ENCODE assay signal across 8 mouse cellular contexts in the genomic region with DNA sequence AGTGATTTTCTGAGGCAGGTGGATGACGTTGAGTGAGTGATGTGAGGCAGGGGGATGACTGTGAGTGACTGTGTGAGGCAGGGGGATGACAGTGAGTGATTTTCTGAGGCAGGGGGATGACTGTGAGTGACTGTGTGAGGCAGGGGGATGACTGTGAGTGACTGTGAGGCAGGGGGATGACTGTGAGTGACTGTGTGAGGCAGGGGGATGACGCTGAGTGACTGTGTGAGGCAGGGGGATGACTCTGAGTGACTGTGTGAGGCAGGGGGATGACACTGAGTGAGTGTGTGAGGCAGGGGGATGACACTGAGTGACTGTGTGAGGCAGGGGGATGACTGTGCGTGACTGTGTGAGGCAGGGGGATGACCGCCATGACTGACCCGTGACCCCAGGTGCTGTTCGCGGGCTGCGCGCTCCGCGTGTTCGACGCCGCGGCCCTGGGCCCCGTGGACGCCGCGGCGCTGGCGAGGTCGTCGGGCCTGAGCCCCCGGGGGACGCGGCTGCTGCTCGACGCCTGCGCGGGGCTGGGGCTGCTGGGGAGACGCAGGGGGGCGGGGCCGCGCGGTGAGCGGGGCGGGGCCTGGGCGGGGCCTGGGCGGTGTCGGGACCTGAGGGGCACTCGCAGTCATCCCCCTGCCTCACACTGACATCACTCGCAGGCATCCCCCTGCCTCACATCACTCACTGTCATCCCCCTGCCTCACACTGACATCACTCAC. TPM values are rescaled to one million over a fixed set of nuclear protein-coding genes. Genes with fewer than 3 reads are reported as not detected.
A peak's percentile ranks its signal among the peaks of the same experiment; 100 is the strongest.
DNase-seq lines count a peak whose midpoint lies in the region; ATAC-seq and TF ChIP-seq lines count a peak whose summit lies in the region.

No protein-coding gene starts in this region.

- intact Hi-C loops in left cerebral cortex, adult 2 months (cut with DNase I): no loop called here

- no peak overlapping the region for H3K9ac ChIP-seq in lung, postnatal 0 days (replicated peaks; ENCODE audit: low read depth)
- H3K9ac ChIP-seq in hindbrain, embryonic 14.5 days: no peak overlapping the region

- no peak for TF ChIP-seq POLR2A in lung, adult 2 months (IDR thresholded peaks at IDR 0.05; ENCODE audit: borderline replicate concordance, extremely low read depth, low read depth, low read length)

- H3K36me3 ChIP-seq in lung, postnatal 0 days (ENCODE audit: insufficient read depth, low read length): no peaks in the 10 kb centered on the region; the same call in 1 of the 2 replicates
- no peaks in the 10 kb centered on the region for H3K36me3 ChIP-seq in hindbrain, embryonic 14.5 days (replicated peaks; ENCODE audit: control insufficient read depth, insufficient read depth)
- H3K36me3 ChIP-seq in midbrain, embryonic 10.5 days: peaks cover 48% of the 10 kb centered on the region

- no peak overlapping the region for H3K4me2 ChIP-seq in lung, postnatal 0 days (replicated peaks; ENCODE audit: low read depth, low read length)
- H3K4me2 ChIP-seq in hindbrain, embryonic 14.5 days (replicated peaks): no peak overlapping the region

- no peaks in the 10 kb centered on the region for H3K27me3 ChIP-seq in lung, postnatal 0 days (replicated peaks; ENCODE audit: insufficient read depth, low read length)
- no peaks in the 10 kb centered on the region for H3K27me3 ChIP-seq in hindbrain, embryonic 14.5 days (ENCODE audit: control insufficient read depth, insufficient read depth, low read length)
- no peaks in the 10 kb centered on the region for H3K27me3 ChIP-seq in midbrain, embryonic 10.5 days (ENCODE audit: low read depth, poor library complexity, severe bottlenecking)

- H3K4me3 ChIP-seq in lung, postnatal 0 days (ENCODE audit: low read depth, low read length): no peak overlapping the region
- no peak overlapping the region for H3K4me3 ChIP-seq in lung, adult 2 months (replicated peaks; ENCODE audit: extremely low read depth, low read depth, low read length)
- no peak overlapping the region for H3K4me3 ChIP-seq in hindbrain, embryonic 14.5 days (replicated peaks; ENCODE audit: low read length)
- H3K4me3 ChIP-seq in midbrain, embryonic 10.5 days: no peak overlapping the region
- H3K4me3 ChIP-seq in left cerebral cortex, adult 2 months: no peak overlapping the region

- DNase-seq in adrenal gland, postnatal 36 days: peak; percentile 0 to 3
- no peak for DNase-seq in adrenal gland, adult 8-10 months
- peak; percentile 29 for DNase-seq in lung, postnatal 0 days (ENCODE audit: low spot score)
- DNase-seq in lung, adult 2 months: no peak
- DNase-seq in hindbrain, embryonic 14.5 days (ENCODE audit: low spot score): peak; percentile 24
- peak; percentile 44 for DNase-seq in midbrain, embryonic 10.5 days (ENCODE audit: low spot score)
- no peak for DNase-seq in frontal cortex, postnatal 36 days (ENCODE audit: low spot score in 2 of 2)
- DNase-seq in left cerebral cortex, adult 2 months (ENCODE audit: extremely low spot score in 1 of 2, low spot score in 2 of 2): no peak

- peak; percentile 69 for ATAC-seq in lung, postnatal 0 days
- ATAC-seq in hindbrain, embryonic 14.5 days (ENCODE audit: low FRiP score): peak; percentile 82

- H3K27ac ChIP-seq in lung, postnatal 0 days (ENCODE audit: low read length): no peak overlapping the region
- H3K27ac ChIP-seq in hindbrain, embryonic 14.5 days: no peak overlapping the region
- H3K27ac ChIP-seq in midbrain, embryonic 10.5 days (replicated peaks): no peak overlapping the region
- H3K27ac ChIP-seq in left cerebral cortex, adult 2 months: no peak overlapping the region

- no peak for TF ChIP-seq EP300 in lung, postnatal 0 days (IDR thresholded peaks at IDR 0.05)

- no peak for TF ChIP-seq CTCF in lung, postnatal 0 days (IDR thresholded peaks at IDR 0.05)
- TF ChIP-seq CTCF in lung, adult 2 months (IDR thresholded peaks at IDR 0.05; ENCODE audit: insufficient read depth, low read length): no peak
- TF ChIP-seq CTCF in left cerebral cortex, adult 2 months (IDR thresholded peaks at IDR 0.05): no peak

- 69% methylated on average over 33 of the region's 42 CpGs for WGBS in lung, postnatal 0 days
- 73% methylated on average over 42 of the region's 42 CpGs for WGBS in lung, adult 2 months
- WGBS in hindbrain, embryonic 14.5 days: 79% methylated on average over 42 of the region's 42 CpGs
- WGBS in midbrain, embryonic 10.5 days: 79% methylated on average over 42 of the region's 42 CpGs

- no peaks in the 10 kb centered on the region for H3K4me1 ChIP-seq in lung, postnatal 0 days (ENCODE audit: insufficient read depth, low read depth, low read length)
- H3K4me1 ChIP-seq in lung, adult 2 months (ENCODE audit: control insufficient read depth, insufficient read depth, low read length): no peaks in the 10 kb centered on the region
- no peaks in the 10 kb centered on the region for H3K4me1 ChIP-seq in hindbrain, embryonic 14.5 days (replicated peaks; ENCODE audit: control insufficient read depth, insufficient read depth, low read length)
- no peaks in the 10 kb centered on the region for H3K4me1 ChIP-seq in midbrain, embryonic 10.5 days

- H3K9me3 ChIP-seq in lung, postnatal 0 days (ENCODE audit: low read length): peaks cover 33% of the 10 kb centered on the region
- H3K9me3 ChIP-seq in hindbrain, embryonic 14.5 days (ENCODE audit: control insufficient read depth, low read length): peaks cover 49% of the 10 kb centered on the region
- H3K9me3 ChIP-seq in midbrain, embryonic 10.5 days (replicated peaks): peaks cover 56% of the 10 kb centered on the region

RNA-seq across cellular contexts. Expression of a gene that starts 0.9 kb away (rescaled TPM):
- total RNA-seq in adrenal gland, postnatal 36 days (2021): not detected
- not detected for total RNA-seq in adrenal gland, adult 8-10 months (2022)
- polyA plus RNA-seq in lung, postnatal 0 days (2015; fragmentation: Nextera tagmentation; extraction: Ambion mirVana): not detected in 2 replicates
- polyA plus RNA-seq in lung, adult 2 months (2012; rRNA removed): 0.09 TPM in 1 of 2 replicates, not detected in the other
- not detected in 2 replicates for polyA plus RNA-seq in hindbrain, embryonic 14.5 days (2014; fragmentation: Nextera tagmentation; extraction: Ambion mirVana)
- polyA plus RNA-seq in midbrain, embryonic 10.5 days (2016; fragmentation: Nextera tagmentation; extraction: Ambion mirVana): not detected in 2 replicates
- total RNA-seq in left cerebral cortex, adult 2 months (2021): not detected

Comparison
In these comparisons a context has a peak if more than half of its experiments do, and no peak if none do; other contexts are left out.
1. DNase-seq: peak in adrenal gland, postnatal 36 days (2 of 2), lung, postnatal 0 days (single experiment), hindbrain, embryonic 14.5 days (single experiment) and midbrain, embryonic 10.5 days (single experiment); none in adrenal gland, adult 8-10 months (single experiment), lung, adult 2 months (single experiment), frontal cortex, postnatal 36 days (0 of 2) and left cerebral cortex, adult 2 months (0 of 2).